Mouse (Mus musculus): ENCODE results near the gene Spem1.
"Not testable (repeated sequence)": the region's sequence is repeated elsewhere in the genome, so short reads cannot be mapped to it uniquely, and the experiment has no call there.

The Spem1 gene

GRCm38 (mm10) chr11:69822080-69822479, at the start of gene Spem1:
TSS of gene Spem1 (minus strand) at chr11:69822180.
- no peak for DNase-seq (ENCODE audit: low read depth, low spot score)

DNA sequence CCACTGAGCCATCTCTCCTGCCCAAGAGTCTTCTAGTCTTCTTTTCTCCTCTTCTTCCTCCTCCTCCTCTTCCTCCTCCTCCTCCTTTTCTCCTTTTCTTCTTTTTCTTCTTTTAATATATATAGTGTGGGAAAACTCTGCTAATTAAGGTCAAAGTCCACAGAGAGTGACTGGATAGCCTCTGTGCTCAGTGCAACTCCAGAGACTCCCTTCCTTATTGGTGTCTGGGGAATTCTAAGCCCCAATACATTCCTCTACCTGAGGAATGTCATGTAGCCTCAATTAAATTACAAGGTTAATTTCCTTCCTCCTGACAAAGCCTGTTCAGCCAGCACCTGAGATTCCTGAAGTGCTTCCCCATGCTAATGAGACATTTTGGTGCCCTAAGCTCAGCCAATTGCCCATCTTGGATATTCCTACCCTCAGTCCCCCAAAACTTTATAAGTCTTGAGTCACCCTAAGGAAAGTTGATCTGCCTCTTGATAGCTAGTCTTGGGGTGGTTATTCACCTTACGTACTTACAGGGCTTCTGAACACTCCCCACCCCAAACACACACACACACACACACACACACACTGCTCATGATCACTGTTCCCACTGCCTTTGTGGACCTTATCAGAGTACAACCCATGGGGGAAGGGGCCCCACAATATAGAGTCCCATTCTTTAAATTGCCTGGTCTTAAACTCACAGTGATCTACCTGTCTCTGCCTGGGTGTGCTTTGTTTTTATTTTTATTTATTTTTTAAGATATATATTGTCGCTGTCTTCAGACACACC, 48.5 kb upstream of the Spem1 start:
- no peak for DNase-seq (ENCODE audit: low read depth, low spot score)

DNA sequence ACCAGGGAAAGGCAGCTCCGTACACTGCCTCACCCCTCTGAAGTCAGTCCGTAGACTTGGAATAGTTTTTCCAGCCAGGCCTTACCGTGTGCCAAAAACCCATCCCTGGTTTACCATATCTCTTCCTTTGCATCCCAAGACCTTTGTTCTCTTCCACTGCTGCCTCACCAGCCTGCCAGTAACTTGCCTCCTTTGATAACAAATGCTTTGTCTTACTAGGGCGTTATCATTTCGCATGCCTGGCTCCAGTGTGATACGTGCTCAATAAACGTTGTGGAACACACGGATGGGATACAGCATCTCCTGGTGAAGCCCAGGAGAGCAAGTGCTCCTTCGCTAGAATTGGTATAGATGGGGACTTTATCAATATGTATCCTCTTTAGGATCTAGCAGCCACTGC, 45.4 kb upstream of the Spem1 start:
- DNase-seq (ENCODE audit: low read depth, low spot score) = no peak

DNA sequence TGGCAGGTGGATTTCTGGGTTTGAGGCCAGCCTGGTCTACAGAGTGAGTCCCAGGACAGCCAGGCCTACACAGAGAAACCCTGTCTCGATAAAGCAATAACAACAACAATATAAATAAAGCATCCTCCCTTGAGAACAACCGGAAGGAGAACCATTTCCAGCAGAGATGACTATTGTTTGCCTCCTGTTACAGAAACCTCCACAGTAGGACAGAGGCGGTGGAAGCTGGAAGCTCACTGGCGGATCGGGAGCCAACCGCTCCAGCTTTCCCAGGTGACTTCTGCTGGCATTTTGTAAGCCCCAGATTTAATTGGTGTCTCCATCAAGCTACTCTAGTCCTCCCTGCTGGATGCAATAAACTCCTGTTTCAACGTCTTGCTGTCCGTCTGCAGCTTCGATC, 43.6 kb upstream of the Spem1 start:
- no peak for DNase-seq (ENCODE audit: low read depth, low spot score)

- DNase-seq (ENCODE audit: low read depth, low spot score) = no peak
Measured at GRCm38 (mm10) chr11:69864138-69864860, 42.3 kb upstream of the Spem1 start.

GRCm38 (mm10) chr11:69863729-69864128, 41.7 kb upstream of the Spem1 start:
- not testable (repeated sequence) for DNase-seq (ENCODE audit: low read depth, low spot score)

GRCm38 (mm10) chr11:69858113-69858998, 36.4 kb upstream of the Spem1 start, which contains the start of gene Tnk1:
TSS of gene Tnk1 (minus strand) at chr11:69858730.
- DNase-seq (ENCODE audit: low read depth, low spot score) = no peak

DNA sequence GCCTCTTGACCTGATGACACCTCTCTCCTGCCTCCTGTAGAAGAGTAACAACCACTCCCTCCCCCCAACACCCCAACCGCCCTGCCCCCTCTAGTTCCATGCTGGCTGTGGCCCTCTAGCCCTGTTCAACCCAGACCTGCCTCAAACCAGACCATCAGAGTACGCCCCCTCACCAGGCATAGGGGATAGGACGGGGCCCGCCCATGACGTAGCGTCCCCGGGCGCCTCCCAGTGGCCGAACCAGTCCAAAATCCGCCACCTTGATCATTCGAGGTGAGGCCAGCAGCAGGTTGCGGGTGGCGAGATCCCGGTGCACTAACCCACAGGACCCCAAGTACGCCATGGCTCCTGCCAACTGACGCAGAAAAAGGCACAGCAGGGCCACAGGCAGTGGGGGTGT, 33.4 kb upstream of the Spem1 start:
- no peak for DNase-seq (ENCODE audit: low read depth, low spot score)

- no peak for DNase-seq (ENCODE audit: low read depth, low spot score)
Measured at GRCm38 (mm10) chr11:69854680-69855079, 32.7 kb upstream of the Spem1 start.

DNA sequence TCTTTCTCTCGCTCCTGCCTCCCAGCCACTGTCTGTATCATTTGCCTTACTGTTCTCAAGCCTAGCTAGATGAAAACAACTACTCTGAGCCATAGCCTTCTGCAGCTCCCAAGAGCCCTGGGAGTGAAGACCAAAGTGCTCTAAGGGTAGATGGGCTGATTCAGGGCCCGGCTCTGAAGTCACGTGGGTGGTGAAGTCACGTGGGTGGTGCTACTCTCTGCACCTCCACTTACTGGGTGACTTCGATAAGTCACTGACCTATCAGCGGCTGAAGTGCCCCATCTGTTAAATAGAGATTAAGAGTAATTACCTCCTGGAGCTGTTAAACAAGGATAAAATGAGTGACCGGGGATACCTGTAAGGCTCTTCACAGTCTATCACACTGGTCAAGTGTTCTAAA, 32.0 kb upstream of the Spem1 start:
- no peak for DNase-seq (ENCODE audit: low read depth, low spot score)

DNA sequence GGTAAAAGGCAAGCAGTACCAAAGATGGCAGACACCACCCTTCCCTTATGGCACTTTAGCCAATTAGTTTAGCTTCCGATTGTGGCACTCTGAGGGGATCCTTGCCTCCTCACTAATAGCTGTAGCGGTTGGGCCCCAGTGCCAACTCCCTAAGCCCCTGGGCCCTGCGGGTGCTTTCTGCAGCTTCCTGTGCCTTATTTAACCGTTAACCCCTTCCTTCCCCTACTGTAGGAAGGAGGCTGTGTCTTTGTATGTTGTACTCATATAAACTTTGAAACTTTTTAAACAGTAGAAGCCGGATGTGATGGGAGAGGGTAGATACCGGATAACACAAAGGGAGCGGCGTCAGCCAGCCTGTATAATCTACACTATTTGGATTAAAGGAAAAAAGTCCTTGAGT, 28.8 kb upstream of the Spem1 start:
- no peak for DNase-seq (ENCODE audit: low read depth, low spot score)

GRCm38 (mm10) chr11:69849884-69850283, 27.9 kb upstream of the Spem1 start:
- DNase-seq (ENCODE audit: low read depth, low spot score) = no peak

- DNase-seq (ENCODE audit: low read depth, low spot score) = no peak
Measured at GRCm38 (mm10) chr11:69849128-69849527, 27.1 kb upstream of the Spem1 start.

DNA sequence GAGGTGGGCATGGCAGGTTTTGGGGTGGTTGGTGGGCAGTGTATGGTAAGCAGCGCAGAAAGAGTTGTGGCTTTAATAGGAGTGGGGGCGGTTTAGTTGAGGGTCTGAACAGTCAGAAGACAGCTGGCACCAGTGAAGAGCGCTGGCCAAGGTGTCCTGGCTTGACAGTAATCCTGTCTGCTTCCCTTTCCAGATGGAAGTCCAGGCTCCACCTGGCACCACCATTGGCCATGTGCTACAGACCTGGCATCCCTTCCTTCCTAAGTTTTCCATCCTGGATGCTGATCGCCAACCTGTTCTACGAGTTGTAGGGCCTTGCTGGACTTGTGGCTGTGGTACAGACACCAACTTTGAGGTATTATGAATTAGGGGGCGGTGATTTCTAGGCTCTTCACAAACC, 26.0 kb upstream of the Spem1 start:
- DNase-seq (ENCODE audit: low read depth, low spot score) = no peak

- no peak for DNase-seq (ENCODE audit: low read depth, low spot score)
Measured at GRCm38 (mm10) chr11:69846738-69847688, 25.0 kb upstream of the Spem1 start.

DNA sequence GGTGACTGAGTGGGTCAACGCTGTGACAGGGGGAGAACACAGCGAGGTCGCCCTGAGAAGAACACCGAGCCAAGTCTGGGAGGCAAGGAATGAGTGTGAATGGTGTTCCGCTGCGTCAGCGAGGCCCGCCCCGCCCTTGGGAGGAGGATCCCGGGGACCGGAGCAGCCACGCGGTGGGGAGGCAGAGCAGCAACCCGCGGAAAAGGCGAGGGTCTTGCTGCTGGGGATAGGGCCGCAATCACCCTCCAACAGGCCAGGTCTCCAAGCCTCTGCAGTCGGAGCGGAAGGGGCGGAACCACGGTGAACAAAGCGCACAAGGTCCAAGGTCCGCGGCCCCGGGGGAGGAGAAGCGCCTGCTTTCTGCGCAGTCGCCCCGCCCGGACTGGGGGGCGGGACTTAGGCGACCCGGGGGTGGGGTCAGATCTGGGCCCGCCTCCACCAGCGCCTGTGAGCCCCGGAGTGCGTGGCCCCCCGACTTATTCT, 24.3 kb upstream of the Spem1 start, which contains the start of gene Plscr3:
Plscr3 (plus strand) TSS at position 179 of the 483 bp plus-strand sequence.
- DNase-seq (ENCODE audit: low read depth, low spot score) = peak; percentile 60

DNA sequence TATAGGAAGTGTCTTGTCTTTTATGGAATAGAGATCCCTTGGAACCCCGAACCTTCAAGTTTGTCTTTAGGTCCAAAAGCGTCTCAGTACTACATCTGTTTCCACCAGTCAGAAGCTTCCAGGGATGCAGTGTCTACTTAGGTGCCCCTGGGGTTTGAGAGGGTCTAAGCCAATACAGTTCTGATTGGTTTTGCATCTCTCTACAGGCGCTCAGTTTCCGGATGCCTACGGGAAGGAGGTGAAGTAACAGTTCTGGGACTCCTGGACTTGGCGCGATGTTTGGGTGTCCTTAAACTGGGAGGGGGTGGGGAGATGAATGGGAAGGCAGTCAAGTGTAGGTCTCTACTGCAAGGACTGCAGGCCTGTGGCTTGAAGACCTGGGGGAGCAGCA, 16.7 kb upstream of the Spem1 start:
- no peak for DNase-seq (ENCODE audit: low read depth, low spot score)

GRCm38 (mm10) chr11:69837952-69838713, 16.2 kb upstream of the Spem1 start, which contains the start of gene Tmem256:
TSS of gene Tmem256 (plus strand) at chr11:69838514.
- DNase-seq (ENCODE audit: low read depth, low spot score) = peak; percentile 99

DNA sequence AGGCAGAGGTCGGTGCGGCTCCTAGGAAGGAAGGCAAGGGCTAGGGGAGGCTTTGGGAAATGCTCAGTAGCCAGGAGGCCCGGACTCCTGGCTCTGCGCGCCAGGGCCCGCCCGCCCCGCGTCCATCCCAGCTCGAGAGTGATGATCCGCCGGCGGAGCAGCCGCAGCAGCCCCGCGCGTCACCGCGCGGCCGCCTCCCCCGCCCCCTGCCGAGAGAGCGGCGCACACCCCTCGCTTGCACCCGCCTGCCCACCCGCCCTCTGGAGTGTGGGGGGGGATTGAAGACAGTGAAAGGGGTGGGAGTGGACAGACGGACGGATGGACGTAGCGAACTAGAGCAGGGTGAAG, 15.6 kb upstream of the Spem1 start, which contains the start of gene Nlgn2:
Nlgn2 (minus strand) TSS at position 181 of the 348 bp plus-strand sequence.
- no peak for DNase-seq (ENCODE audit: low read depth, low spot score)

Data from telencephalon, adult 2 months (tissue).